Mouse (Mus musculus): ENCODE measurements around the gene Cep72. TPM values are rescaled to one million over a fixed set of nuclear protein-coding genes. Genes with fewer than 3 reads are reported as not detected.

The Cep72 gene
- total RNA-seq, 2 experiments from 2014 or later = 1.6 to 2.2 TPM

GRCm38 (mm10) chr13:73991267-73991666 lies 70.8 kb downstream of the Cep72 start:
- no peak for DNase-seq (ENCODE audit: low spot score in 2 of 2)
- intact Hi-C loops (cut with DNase I) = no loop called here

DNA sequence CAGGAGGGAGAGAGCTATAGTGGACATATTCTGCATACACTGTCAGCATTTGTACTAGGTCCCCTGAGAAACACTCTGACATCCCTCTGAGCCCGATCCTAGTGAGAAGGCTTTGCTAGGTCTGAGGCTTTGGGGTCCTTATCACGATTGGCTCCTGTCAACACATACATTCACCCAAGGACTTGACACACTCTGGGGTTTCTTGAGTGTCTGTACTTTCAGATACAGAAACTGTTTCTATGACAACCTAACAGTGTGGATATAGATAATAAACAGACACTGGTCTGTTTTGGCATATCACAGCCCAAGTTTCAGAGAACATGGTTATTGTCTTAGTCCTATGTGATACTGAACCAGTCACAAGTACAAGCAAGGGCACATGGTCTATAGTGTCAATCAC lies 71.3 kb downstream of the Cep72 start:
- intact Hi-C loops (cut with DNase I) = no loop called here
- DNase-seq (ENCODE audit: low spot score in 2 of 2) = no peak

GRCm38 (mm10) chr13:73990325-73990724 lies 71.8 kb downstream of the Cep72 start:
- intact Hi-C loops (cut with DNase I) = no loop called here
- DNase-seq (ENCODE audit: low spot score in 2 of 2) = no peak

Other genes with a start within 250 kb of the Cep72 start
- 1 to 10 TPM; 2.4 to 3.2 TPM for gene Nkd2, start 214.7 kb downstream of the Cep72 start, total RNA-seq (2021)
- 1 to 10 TPM; 1.3 to 1.4 TPM for gene Trip13, start 124.5 kb downstream of the Cep72 start, total RNA-seq (2021)
- 10 to 100 TPM; 71.1 to 83.8 TPM for gene Brd9, start 124.5 kb downstream of the Cep72 start, total RNA-seq (2021)
- not detected for gene Zdhhc11, start 98.4 kb downstream of the Cep72 start, total RNA-seq (2021)
- gene Tppp, start 52.9 kb downstream of the Cep72 start, total RNA-seq (2021) = 100 to 1,000 TPM; 340 to 404 TPM
- 1 to 10 TPM; 1.4 to 2.4 TPM for gene Slc9a3, start 59.2 kb upstream of the Cep72 start, total RNA-seq (2021)
- gene Exoc3, start 146.4 kb upstream of the Cep72 start, total RNA-seq (2021) = 10 to 100 TPM; 72.1 to 82.8 TPM
- under 1 TPM; 0.64 to 0.70 TPM for gene Ahrr, start 230.0 kb upstream of the Cep72 start, total RNA-seq (2021)